In genomic region chr8:105930602-105931001, GRCm38 (mm10) we compare ENCODE assay signal across 8 mouse cellular contexts. TPM values are rescaled to one million over a fixed set of nuclear protein-coding genes. Genes with fewer than 3 reads are reported as not detected.
DNase-seq lines count a peak whose midpoint lies in the region; ATAC-seq and TF ChIP-seq lines count a peak whose summit lies in the region.

No protein-coding gene starts in this region.

- peak; percentile 75 for ATAC-seq in hindbrain, postnatal 0 days
- ATAC-seq in megakaryocyte progenitor cell, adult 5-6 weeks (replicated peaks; ENCODE audit: poor library complexity) = peak; percentile 97

- DNase-seq in ZHBTc4 (ENCODE audit: low read depth, low spot score) = peak; percentile 88
- DNase-seq in cerebellum, postnatal 4 days (ENCODE audit: low spot score in 2 of 2) = peak; percentile 79 to 93
- peak; percentile 92 for DNase-seq in gastrocnemius, postnatal 10 days
- DNase-seq in hindbrain, postnatal 0 days (ENCODE audit: low spot score) = peak; percentile 88
- peak; percentile 84 to 90 for DNase-seq in left cerebral cortex, adult 18-20 months (ENCODE audit: low spot score in 2 of 2)
- DNase-seq in right cerebral cortex, adult 2 months (ENCODE audit: low spot score in 2 of 2) = peak; percentile 82 to 91
- DNase-seq in urinary bladder, postnatal 14 days (ENCODE audit: low spot score) = peak; percentile 86

- peak overlapping the region; percentile 36; the same call in 1 of the 2 replicates for H3K9ac ChIP-seq in hindbrain, postnatal 0 days (replicated peaks; ENCODE audit: low read length)

- TF ChIP-seq CTCF in hindbrain, postnatal 0 days (IDR thresholded peaks at IDR 0.05; ENCODE audit: low read depth) = peak; percentile 99

- peak overlapping the region; percentile 73 for H3K27ac ChIP-seq in hindbrain, postnatal 0 days

- no peak overlapping the region for H3K4me2 ChIP-seq in hindbrain, postnatal 0 days (ENCODE audit: low read depth, low read length)

- H3K4me1 ChIP-seq in hindbrain, postnatal 0 days (ENCODE audit: insufficient read depth, low read length) = no peaks in the 10 kb centered on the region

- H3K36me3 ChIP-seq in hindbrain, postnatal 0 days (ENCODE audit: insufficient read depth, low read length) = 0 out of 2 replicates have a peak, but pooled peaks cover 10% of the 10 kb centered on the region

- H3K4me3 ChIP-seq in hindbrain, postnatal 0 days (ENCODE audit: low read length) = no peak overlapping the region

- WGBS in hindbrain, postnatal 0 days = 17% methylated on average over 8 of the region's 8 CpGs

- H3K27me3 ChIP-seq in hindbrain, postnatal 0 days (ENCODE audit: insufficient read depth, low read length) = no peaks in the 10 kb centered on the region

- H3K9me3 ChIP-seq in hindbrain, postnatal 0 days (ENCODE audit: low read length) = no peaks in the 10 kb centered on the region

RNA-seq across cellular contexts. Expression of gene Ctrl, which starts 3.1 kb away (rescaled TPM):
- under 1 TPM in 1 of 2 experiments, not detected in 1; 0.47 TPM for total RNA-seq in gastrocnemius, postnatal 10 days (2021)
- 1.7 and 5.5 TPM in 2 replicates for total RNA-seq in hindbrain, postnatal 0 days (2014; rRNA removed)
- polyA plus RNA-seq in hindbrain, postnatal 0 days (2015; fragmentation: Nextera tagmentation; extraction: Ambion mirVana) = 3.1 and 3.3 TPM in 2 replicates
- total RNA-seq in left cerebral cortex, adult 18-20 months (2021) = 1 to 10 TPM; 1.9 to 2.4 TPM
- 0.22 and 3.2 TPM in 2 replicates for total RNA-seq in megakaryocyte progenitor cell, adult 5-6 weeks (2015)
- total RNA-seq in megakaryocyte progenitor cell, adult 5-6 weeks (2017) = 2.2 TPM in 1 of 2 replicates, not detected in the other

RNA-seq across cellular contexts. Expression of gene Psmb10, which starts 7.6 kb away (rescaled TPM):
- 10 to 100 TPM; 22.9 to 26.3 TPM for total RNA-seq in gastrocnemius, postnatal 10 days (2021)
- total RNA-seq in hindbrain, postnatal 0 days (2014; rRNA removed) = 67.3 and 75.1 TPM in 2 replicates
- polyA plus RNA-seq in hindbrain, postnatal 0 days (2015; fragmentation: Nextera tagmentation; extraction: Ambion mirVana) = 115 and 117 TPM in 2 replicates
- total RNA-seq in left cerebral cortex, adult 18-20 months (2021) = 10 to 100 TPM; 92.9 to 93.3 TPM
- total RNA-seq in megakaryocyte progenitor cell, adult 5-6 weeks (2015) = 127 and 155 TPM in 2 replicates
- 58.8 and 66.5 TPM in 2 replicates for total RNA-seq in megakaryocyte progenitor cell, adult 5-6 weeks (2017)

RNA-seq across cellular contexts. Expression of gene Lcat, which starts 12.6 kb away (rescaled TPM):
- total RNA-seq in gastrocnemius, postnatal 10 days (2021) = 1 to 10 TPM in 1 of 2 experiments, under 1 TPM in 1; 0.23 to 1.2 TPM
- 24.7 and 26.5 TPM in 2 replicates for total RNA-seq in hindbrain, postnatal 0 days (2014; rRNA removed)
- polyA plus RNA-seq in hindbrain, postnatal 0 days (2015; fragmentation: Nextera tagmentation; extraction: Ambion mirVana) = 13.0 and 16.8 TPM in 2 replicates
- total RNA-seq in left cerebral cortex, adult 18-20 months (2021) = 10 to 100 TPM; 22.8 to 26.4 TPM
- 0.83 TPM in 1 of 2 replicates, not detected in the other for total RNA-seq in megakaryocyte progenitor cell, adult 5-6 weeks (2015)
- 0.12 TPM in 1 of 2 replicates, not detected in the other for total RNA-seq in megakaryocyte progenitor cell, adult 5-6 weeks (2017)

RNA-seq across cellular contexts. Expression of gene Pskh1, which starts 30.4 kb away (rescaled TPM):
- total RNA-seq in gastrocnemius, postnatal 10 days (2021) = 10 to 100 TPM; 15.2 to 17.5 TPM
- 30.0 and 32.3 TPM in 2 replicates for total RNA-seq in hindbrain, postnatal 0 days (2014; rRNA removed)
- polyA plus RNA-seq in hindbrain, postnatal 0 days (2015; fragmentation: Nextera tagmentation; extraction: Ambion mirVana) = 11.3 and 11.5 TPM in 2 replicates
- 1 to 10 TPM; 6.6 to 7.6 TPM for total RNA-seq in left cerebral cortex, adult 18-20 months (2021)
- 13.4 and 14.8 TPM in 2 replicates for total RNA-seq in megakaryocyte progenitor cell, adult 5-6 weeks (2015)
- 19.9 and 20.2 TPM in 2 replicates for total RNA-seq in megakaryocyte progenitor cell, adult 5-6 weeks (2017)

RNA-seq across cellular contexts. Expression of gene Slc12a4, which starts 35.3 kb away (rescaled TPM):
- total RNA-seq in gastrocnemius, postnatal 10 days (2021) = 10 to 100 TPM; 18.7 to 26.6 TPM
- 22.5 and 25.5 TPM in 2 replicates for total RNA-seq in hindbrain, postnatal 0 days (2014; rRNA removed)
- polyA plus RNA-seq in hindbrain, postnatal 0 days (2015; fragmentation: Nextera tagmentation; extraction: Ambion mirVana) = 16.3 and 16.9 TPM in 2 replicates
- 10 to 100 TPM; 17.3 to 19.2 TPM for total RNA-seq in left cerebral cortex, adult 18-20 months (2021)
- total RNA-seq in megakaryocyte progenitor cell, adult 5-6 weeks (2015) = 2.0 and 3.5 TPM in 2 replicates
- 7.7 and 8.4 TPM in 2 replicates for total RNA-seq in megakaryocyte progenitor cell, adult 5-6 weeks (2017)

Comparison
In these comparisons a context has a peak if more than half of its experiments do, and no peak if none do; other contexts are left out.
1. RNA of gene Lcat, which starts 12.6 kb away (total RNA-seq): 22.8 to 26.4 TPM in left cerebral cortex, adult 18-20 months and 24.7 to 26.5 TPM in hindbrain, postnatal 0 days; 0.23 to 1.2 TPM in gastrocnemius, postnatal 10 days and 0.12 to 0.83 TPM in megakaryocyte progenitor cell, adult 5-6 weeks; every median in the first group is over 10 times any median in the second.
2. Peak in every context shown above with its lines, with median percentiles within 50 percentile points of each other: DNase-seq.